Mouse (Mus musculus) megakaryocyte, embryonic 14.5 days (primary cell): ENCODE results near the gene Ift22.

Experiments used
- FLI1 ChIP-seq: IDR thresholded peaks from 2 replicates; pipeline ENCODE4 v1.6.1; 2012; ENCODE audit warnings: low read length, inconsistent platforms, mixed read lengths
- GATA1 ChIP-seq: IDR thresholded peaks from 3 replicates; pipeline ENCODE4 v1.6.1; 2012; ENCODE audit warnings: mixed read lengths, low read length, inconsistent platforms, borderline replicate concordance

GRCm38 (mm10) chr5:136917613-136918242, 9.8 kb downstream of the Ift22 start:
- TF ChIP-seq GATA1 (no peak), FLI1 (no peak)
